Mouse (Mus musculus) small intestine, adult 2 months (tissue): ENCODE data around the gene Trim46. TPM values are rescaled to one million over a fixed set of nuclear protein-coding genes. Genes with fewer than 3 reads are reported as not detected.

Experiments
- H3K27ac ChIP-seq: fragments of 200-500 bp; 2 replicates; pipeline ENCODE4 v1.5.1; 2012; ENCODE audit warnings: low read depth, low read length, control low read depth, inconsistent platforms; ENCODE audit not compliant: insufficient read depth
- H3K27me3 ChIP-seq: fragments of 200-500 bp; 2 replicates; pipeline ENCODE4 v1.6.1; 2012; ENCODE audit warnings: mild to moderate bottlenecking, moderate library complexity, low read length, inconsistent platforms; ENCODE audit not compliant: control insufficient read depth, insufficient read depth
- H3K36me3 ChIP-seq: fragments of 200-500 bp; 2 replicates; pipeline ENCODE4 v1.6.1; 2012; ENCODE audit warnings: mild to moderate bottlenecking, low read length, control low read depth, inconsistent platforms; ENCODE audit not compliant: control insufficient read depth, insufficient read depth
- H3K4me1 ChIP-seq: fragments of 200-500 bp; 2 replicates; pipeline ENCODE4 v1.6.1; 2012; ENCODE audit warnings: low read length, inconsistent platforms, mixed read lengths; ENCODE audit not compliant: control insufficient read depth, insufficient read depth, insufficient read length
- H3K4me3 ChIP-seq: fragments of 200-500 bp; 2 replicates; pipeline ENCODE4 v1.5.1; 2012; ENCODE audit warnings: low read depth, mild to moderate bottlenecking, control low read depth, inconsistent platforms, low read length, moderate library complexity
- CTCF ChIP-seq: fragments of 200-500 bp; IDR thresholded peaks from 2 replicates; pipeline ENCODE4 v1.5.1; 2012; ENCODE audit warnings: low read depth, mild to moderate bottlenecking, control low read depth, inconsistent platforms, low read length, moderate library complexity, mixed read lengths; ENCODE audit not compliant: insufficient replicate concordance, insufficient read length; ENCODE audit errors: extremely low read depth
- POLR2A ChIP-seq: fragments of 200-500 bp; IDR thresholded peaks from 2 replicates; pipeline ENCODE4 v1.6.1; 2012; ENCODE audit warnings: low read depth, mild to moderate bottlenecking, control low read depth, inconsistent platforms, low read length, moderate library complexity
- WGBS: fragments of 180-500 bp; shearing (Covaris S2); methylation state at CpG from one replicate; pipeline ENCODE4 v1.1.7; 2018; 5-methylcytosine and 5-hydroxymethylcytosine counted together
- polyA plus RNA-seq: library from polyadenylated mRNA; depleted of rRNA; stranded (reverse); fragments of >200 nt; gene quantifications from 2 replicates; pipeline ENCODE4 v1.2.3, GENCODE M21; 2012

Trim46 gene
- polyA plus RNA-seq, 1 experiment = 4.3 TPM

GRCm38 (mm10) chr3:89287286-89287685 is 41.2 kb upstream of the Trim46 start:
- no peaks in the 10 kb centered on the region for H3K27me3 ChIP-seq
- TF ChIP-seq CTCF (no peak), POLR2A (no peak)
- H3K4me3 ChIP-seq = no peak overlapping the region
- WGBS = 76% methylated on average over 5 of the region's 5 CpGs
- H3K36me3 ChIP-seq = no peaks in the 10 kb centered on the region
- no peak overlapping the region for H3K27ac ChIP-seq
- peaks cover 21% of the 10 kb centered on the region for H3K4me1 ChIP-seq

GRCm38 (mm10) chr3:89285526-89285925 is 39.4 kb upstream of the Trim46 start:
- Histone ChIP-seq H3K36me3 (no peaks in the 10 kb centered on the region), H3K4me1 (peaks cover 25% of the 10 kb centered on the region), H3K4me3 (no peak overlapping the region), H3K27ac (peak overlapping the region; percentile 15; the same call in 1 of the 2 replicates), H3K27me3 (no peaks in the 10 kb centered on the region)
- WGBS = 65% methylated on average over 2 of the region's 2 CpGs
- TF ChIP-seq CTCF (no peak), POLR2A (no peak)

- Histone ChIP-seq H3K4me3 (no peak overlapping the region), H3K27ac (no peak overlapping the region), H3K36me3 (no peaks in the 10 kb centered on the region), H3K4me1 (peaks cover 25% of the 10 kb centered on the region), H3K27me3 (no peaks in the 10 kb centered on the region)
- 28% methylated on average over 3 of the region's 3 CpGs for WGBS
- TF ChIP-seq POLR2A (no peak), CTCF (no peak)
These were observed 38.2 kb upstream of the Trim46 start for GRCm38 (mm10) chr3:89284261-89284660.

- Histone ChIP-seq H3K36me3 (no peaks in the 10 kb centered on the region), H3K27ac (no peak overlapping the region), H3K4me1 (peaks cover 16% of the 10 kb centered on the region), H3K4me3 (no peak overlapping the region), H3K27me3 (no peaks in the 10 kb centered on the region)
- WGBS = 22% methylated on average over 4 of the region's 4 CpGs
- TF ChIP-seq POLR2A = no peak
- TF ChIP-seq CTCF = no peak
These were observed 36.2 kb upstream of the Trim46 start for GRCm38 (mm10) chr3:89282291-89282643.

- WGBS = 10% methylated on average over 20 of the region's 20 CpGs
- Histone ChIP-seq H3K36me3 (no peaks in the 10 kb centered on the region), H3K4me1 (peaks cover 19% of the 10 kb centered on the region), H3K4me3 (peak overlapping the region; percentile 85; the same call in 1 of the 2 replicates), H3K27me3 (no peaks in the 10 kb centered on the region), H3K27ac (peak overlapping the region; percentile 99)
- TF ChIP-seq POLR2A (no peak), CTCF (peak; percentile 96)
These were observed 35.6 kb upstream of the Trim46 start for GRCm38 (mm10) chr3:89281579-89282290.

DNA sequence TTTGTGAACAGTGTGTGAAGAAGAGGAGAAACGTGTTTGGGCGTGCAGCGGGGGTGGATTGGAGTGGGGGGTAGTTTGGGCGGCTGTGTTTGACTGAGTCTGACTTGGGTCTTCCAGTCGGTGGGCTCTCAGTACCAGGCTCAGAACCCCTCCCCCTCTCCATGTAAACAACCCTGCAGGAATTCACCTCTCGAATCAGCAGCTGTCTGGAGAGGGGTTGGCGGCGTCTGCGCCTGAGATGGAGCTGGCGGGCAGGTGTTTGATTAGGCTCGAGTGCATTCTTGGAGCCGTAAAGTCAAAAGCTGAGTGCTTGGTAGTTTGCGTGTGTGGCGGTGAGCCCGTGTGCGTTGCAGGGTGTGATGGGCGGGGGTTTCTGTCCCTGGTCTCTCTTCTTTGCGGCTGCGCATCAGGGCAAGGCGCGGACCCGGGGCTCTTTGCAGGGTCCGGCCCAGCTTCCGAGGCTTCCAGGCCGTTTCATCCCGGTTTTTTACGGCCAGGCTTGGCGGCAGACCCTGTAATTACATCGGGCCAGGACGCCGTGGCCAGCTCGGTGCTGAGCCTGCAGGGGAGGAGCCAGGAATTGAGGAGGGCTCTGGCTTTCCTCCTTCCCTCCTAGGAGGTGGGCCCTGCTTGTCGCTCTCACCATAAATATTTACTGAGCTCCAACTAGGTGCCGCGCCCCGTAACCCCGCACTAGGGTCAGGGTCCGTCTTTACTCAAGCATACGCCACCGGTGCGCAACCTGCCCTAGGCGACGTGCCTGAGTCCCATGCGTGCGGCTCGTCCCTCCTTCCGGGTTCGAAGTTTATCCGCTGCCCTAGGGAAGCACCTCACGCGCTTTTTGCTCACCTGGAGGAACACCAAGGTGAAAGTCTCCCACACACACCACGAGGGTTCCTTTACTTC is 34.8 kb upstream of the Trim46 start, which contains the start of gene Efna1:
Gene Efna1, minus strand, starts transcription at position 537 of the 906 bp plus-strand sequence.
- Histone ChIP-seq H3K27ac (peak within 1 kb of the TSS; percentile 99), H3K36me3 (peaks cover 4% of the 10 kb centered on the region), H3K27me3 (no peaks in the 10 kb centered on the region), H3K4me3 (peak within 1 kb of the TSS; percentile 85), H3K4me1 (peaks cover 24% of the 10 kb centered on the region)
- 1% methylated on average over 52 of the region's 52 CpGs for WGBS
- 0 out of 2 replicates have a peak, but pooled peaks have one; percentile 9 for TF ChIP-seq POLR2A
- 0 out of 2 replicates have a peak, but pooled peaks have one; percentile 14 for TF ChIP-seq CTCF
